Mouse (Mus musculus) stomach, embryonic 14.5 days (tissue): ENCODE results near the gene Rere. TPM values are rescaled to one million over a fixed set of nuclear protein-coding genes. Genes with fewer than 3 reads are reported as not detected.
A peak's percentile ranks its signal among the peaks of the same experiment; 100 is the strongest.
"Not testable (repeated sequence)": the region's sequence is repeated elsewhere in the genome, so short reads cannot be mapped to it uniquely, and the experiment has no call there.

Experiments used
- ATAC-seq: fragments of 200-750 bp; cut with Nextera tagmentation; 2 replicates; pipeline ENCODE4 v1.8.0; 2017; ENCODE audit warnings: low read depth, moderate TSS enrichment; ENCODE audit not compliant: insufficient number of reproducible peaks, insufficient read depth, low FRiP score
- H3K27ac ChIP-seq: fragments of 300-500 bp; sonication (generic); 2 replicates; pipeline ENCODE4 v1.5.1; 2014; ENCODE audit warnings: mild to moderate bottlenecking, low read length, moderate library complexity, mixed read lengths
- H3K27me3 ChIP-seq: fragments of 300-500 bp; sonication (generic); 2 replicates; pipeline ENCODE4 v1.6.1; 2014; ENCODE audit warnings: low read length, control low read depth, mixed read lengths; ENCODE audit not compliant: control insufficient read depth, insufficient read depth
- H3K36me3 ChIP-seq: fragments of 300-500 bp; sonication (generic); 2 replicates; pipeline ENCODE4 v1.6.1; 2014; ENCODE audit warnings: mild to moderate bottlenecking, control low read depth, low read length, moderate library complexity, mixed read lengths; ENCODE audit not compliant: control insufficient read depth, insufficient read depth
- H3K4me1 ChIP-seq: fragments of 300-500 bp; sonication (generic); 2 replicates; pipeline ENCODE4 v1.6.1; 2014; ENCODE audit warnings: low read length, control low read depth, mixed read lengths; ENCODE audit not compliant: control insufficient read depth, insufficient read depth
- H3K4me2 ChIP-seq: fragments of 300-500 bp; sonication (generic); replicated peaks from 2 replicates; pipeline ENCODE4 v1.6.1; 2014; ENCODE audit warnings: low read depth, low read length, control low read depth
- H3K4me3 ChIP-seq: fragments of 300-500 bp; sonication (generic); 2 replicates; pipeline ENCODE4 v1.5.1; 2014; ENCODE audit warnings: low read depth, low read length, control low read depth
- H3K9ac ChIP-seq: fragments of 300-500 bp; sonication (generic); replicated peaks from 2 replicates; pipeline ENCODE4 v1.6.1; 2014; ENCODE audit warnings: low read depth, mild to moderate bottlenecking, control low read depth, low read length, moderate library complexity, mixed read lengths
- H3K9me3 ChIP-seq: fragments of 300-500 bp; sonication (generic); 2 replicates; pipeline ENCODE4 v1.6.1; 2016; ENCODE audit warnings: low read depth, low read length, control low read depth; ENCODE audit not compliant: control insufficient read depth
- WGBS: fragments of 180-500 bp; shearing (Covaris S2); extraction: QIAGEN DNeasy Blood & Tissue Kit; methylation state at CpG from one replicate; pipeline ENCODE4 v1.1.7; 2014; 5-methylcytosine and 5-hydroxymethylcytosine counted together
- polyA plus RNA-seq: library from polyadenylated mRNA; unstranded; fragments of >200 nt; fragmentation: Nextera tagmentation; extraction: Ambion mirVana; gene quantifications from 2 replicates; pipeline ENCODE4 v1.2.1, GENCODE M21; 2014

The Rere gene
- polyA plus RNA-seq, 1 experiment from 2014 or later = 41.1 TPM

DNA sequence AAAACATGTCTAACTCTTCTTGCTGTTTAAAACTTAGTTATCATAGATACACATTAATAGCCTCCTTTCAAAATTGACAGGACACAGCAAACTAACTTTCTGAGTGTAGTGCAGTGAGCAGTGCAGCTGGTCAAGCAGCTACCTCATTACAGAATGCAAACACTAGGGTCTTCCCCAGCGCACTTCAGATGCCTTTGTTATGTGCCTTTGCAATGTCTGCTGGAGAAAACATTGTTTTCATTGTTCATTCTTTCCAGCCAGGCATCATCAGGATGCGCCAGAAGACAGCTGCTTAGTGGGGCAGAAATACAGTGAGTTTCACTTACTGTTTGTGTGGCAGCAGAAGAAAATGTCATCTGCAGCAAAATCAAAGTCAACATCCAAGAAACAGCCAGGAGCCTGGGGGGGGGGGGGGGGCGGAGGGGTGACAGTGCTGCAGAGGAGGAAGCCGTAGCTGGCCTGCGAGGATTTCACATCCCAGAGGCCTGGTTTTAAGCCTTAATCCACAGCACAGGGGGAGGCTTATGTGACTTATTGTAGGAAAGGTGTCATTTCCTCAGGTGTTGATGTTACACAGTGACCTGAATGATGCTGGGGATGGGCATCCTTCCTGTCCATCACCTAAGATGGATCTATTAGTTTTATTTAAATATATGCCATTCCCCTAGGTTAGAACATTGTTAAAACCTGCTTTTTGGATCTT is 259.1 kb downstream of the Rere start:
- H3K4me2 ChIP-seq = no peak overlapping the region
- no peak for ATAC-seq
- H3K4me3 ChIP-seq = no peak overlapping the region

DNA sequence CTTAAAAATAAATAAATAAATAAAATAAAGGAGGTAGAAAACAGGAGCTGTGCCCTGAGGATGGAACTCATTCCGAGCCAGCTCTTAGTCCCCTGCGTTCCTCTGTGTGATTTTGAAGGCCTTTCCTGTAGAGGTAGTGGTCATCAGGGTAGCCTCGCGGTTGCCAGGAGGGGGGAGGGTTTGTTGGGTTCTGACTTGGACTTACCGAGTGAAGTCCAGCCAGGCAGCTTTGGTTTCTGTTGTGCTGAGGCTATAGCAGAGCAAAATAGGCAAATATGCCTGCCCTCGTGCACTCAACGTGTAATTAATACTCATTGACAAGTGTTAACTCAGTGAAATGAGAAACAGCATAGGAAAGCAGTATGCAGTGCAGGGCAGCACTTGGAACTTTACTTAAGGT is 262.8 kb downstream of the Rere start:
- Histone ChIP-seq H3K36me3 (peaks cover 2% of the 10 kb centered on the region; the same call in 1 of the 2 replicates), H3K27ac (peak overlapping the region; percentile 41; the same call in 1 of the 2 replicates), H3K9me3 (no peaks in the 10 kb centered on the region), H3K9ac (no peak overlapping the region), H3K27me3 (no peaks in the 10 kb centered on the region), H3K4me1 (0 out of 2 replicates have a peak, but pooled peaks cover 9% of the 10 kb centered on the region), H3K4me2 (no peak overlapping the region), H3K4me3 (no peak overlapping the region)
- 70% methylated on average over 7 of the region's 7 CpGs for WGBS
- no peak for ATAC-seq

More for the DNA sequence above, 259.1 kb downstream of the Rere start:
- WGBS = 65% methylated on average over 5 of the region's 5 CpGs
- Histone ChIP-seq H3K27me3 (no peaks in the 10 kb centered on the region), H3K9me3 (no peaks in the 10 kb centered on the region), H3K36me3 (peaks cover 5% of the 10 kb centered on the region; the same call in 1 of the 2 replicates), H3K27ac (no peak overlapping the region), H3K9ac (no peak overlapping the region), H3K4me1 (0 out of 2 replicates have a peak, but pooled peaks cover 9% of the 10 kb centered on the region)

DNA sequence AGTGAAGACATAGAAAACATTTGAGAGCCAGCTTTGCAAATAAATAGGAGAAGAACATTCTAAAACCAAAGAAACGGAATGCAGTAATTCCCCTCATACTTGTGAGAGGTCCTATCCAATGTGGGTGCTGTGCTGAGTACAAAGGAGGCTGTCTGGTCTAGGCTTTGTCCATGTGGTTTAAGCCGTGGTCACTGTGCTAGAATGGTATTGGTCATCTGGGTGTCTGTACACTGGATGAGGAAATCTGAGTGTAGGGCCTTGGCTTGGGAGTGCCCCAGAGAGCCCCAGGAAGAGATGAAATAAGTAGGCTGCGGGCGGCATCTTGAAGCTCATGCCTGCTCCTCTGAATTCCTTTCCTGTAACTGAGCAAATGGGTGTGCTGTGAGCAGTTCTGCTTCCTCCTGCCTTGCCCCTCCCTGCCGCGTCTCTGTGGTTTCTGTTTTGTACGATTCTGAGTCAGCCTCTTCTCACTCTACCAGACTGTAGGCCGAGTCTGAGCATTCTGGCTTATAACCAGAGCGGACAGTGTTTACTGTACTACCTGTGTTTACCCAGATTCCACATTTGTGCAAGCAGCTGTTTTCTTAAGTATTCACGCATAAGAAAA is 263.3 kb downstream of the Rere start:
- WGBS = 67% methylated on average over 10 of the region's 10 CpGs
- Histone ChIP-seq H3K27me3 (no peaks in the 10 kb centered on the region), H3K9ac (no peak overlapping the region), H3K4me2 (no peak overlapping the region), H3K9me3 (no peaks in the 10 kb centered on the region), H3K27ac (peak overlapping the region; percentile 41; the same call in 1 of the 2 replicates), H3K4me1 (0 out of 2 replicates have a peak, but pooled peaks cover 8% of the 10 kb centered on the region), H3K36me3 (0 out of 2 replicates have a peak, but pooled peaks cover 2% of the 10 kb centered on the region), H3K4me3 (no peak overlapping the region)
- no peak for ATAC-seq

DNA sequence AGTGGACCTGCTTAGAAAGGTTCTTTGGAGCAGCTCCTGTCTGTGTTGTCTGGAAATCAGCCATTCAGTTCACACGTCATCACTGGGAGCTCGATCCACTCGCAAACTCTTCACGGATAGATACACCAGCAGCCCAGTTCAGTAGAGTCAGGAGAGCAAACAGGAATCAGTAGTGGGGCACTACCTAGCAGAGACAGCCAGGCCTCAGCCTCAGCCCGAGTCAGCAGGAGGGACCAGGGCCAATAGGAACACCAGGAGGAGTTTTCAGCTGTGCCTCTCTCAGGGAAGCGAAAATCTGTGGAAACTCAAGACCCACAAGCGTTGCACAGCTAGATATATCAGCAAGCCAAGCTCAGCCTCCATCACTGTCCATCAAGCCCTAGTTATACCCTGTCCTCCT is 264.3 kb downstream of the Rere start:
- H3K9ac ChIP-seq = no peak overlapping the region
- WGBS = 95% methylated on average over 7 of the region's 7 CpGs
- no peak overlapping the region for H3K27ac ChIP-seq
- H3K4me2 ChIP-seq = no peak overlapping the region
- no peaks in the 10 kb centered on the region for H3K9me3 ChIP-seq
- no peak overlapping the region for H3K4me3 ChIP-seq
- H3K36me3 ChIP-seq = 0 out of 2 replicates have a peak, but pooled peaks cover 2% of the 10 kb centered on the region
- H3K27me3 ChIP-seq = no peaks in the 10 kb centered on the region
- H3K4me1 ChIP-seq = 0 out of 2 replicates have a peak, but pooled peaks cover 6% of the 10 kb centered on the region
- ATAC-seq = no peak

DNA sequence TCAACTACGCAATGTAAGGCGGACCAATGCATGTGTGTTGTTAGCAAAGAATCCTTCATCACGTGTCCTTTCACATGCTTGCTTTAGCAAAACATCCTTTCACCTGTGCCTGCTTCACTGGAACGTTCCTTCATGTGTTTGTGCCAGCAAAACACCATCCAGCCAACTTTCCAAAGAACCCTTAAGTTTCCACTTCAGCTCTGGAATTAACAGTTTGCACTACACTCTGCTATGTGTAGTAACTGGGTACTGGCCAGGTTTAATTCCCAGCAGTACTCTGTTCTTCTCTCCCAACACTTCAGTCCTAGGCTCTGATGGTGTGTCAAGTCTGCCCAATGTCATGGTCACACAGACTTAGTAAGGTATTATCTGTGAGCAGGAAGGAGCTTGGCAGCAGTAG is 264.9 kb downstream of the Rere start:
- not testable (repeated sequence) for H3K36me3 ChIP-seq, H3K9ac ChIP-seq, H3K4me3 ChIP-seq, H3K27me3 ChIP-seq, ATAC-seq, H3K4me1 ChIP-seq, H3K4me2 ChIP-seq, H3K9me3 ChIP-seq, H3K27ac ChIP-seq
- 97% methylated on average over 4 of the region's 4 CpGs for WGBS

DNA sequence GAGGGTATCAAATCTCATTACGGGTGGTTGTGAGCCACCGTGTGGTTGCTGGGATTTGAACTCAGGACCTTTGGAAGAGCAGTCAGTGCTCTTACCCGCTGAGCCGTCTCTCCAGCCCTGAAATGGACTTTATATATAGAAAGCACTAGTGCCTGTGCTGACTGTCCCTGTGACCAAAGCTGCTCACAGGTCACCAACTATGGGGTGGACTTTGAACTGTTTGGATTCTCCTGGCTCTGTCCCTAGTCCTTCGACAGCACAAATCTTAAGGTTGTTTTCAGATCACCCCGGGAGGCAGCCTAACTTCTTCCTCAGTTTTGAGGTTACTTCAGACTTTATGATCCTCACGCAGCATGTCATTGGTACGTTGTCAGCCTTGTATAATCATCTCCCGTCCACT is 267.9 kb downstream of the Rere start:
- Histone ChIP-seq H3K27ac (no peak overlapping the region), H3K9me3 (no peaks in the 10 kb centered on the region), H3K4me2 (no peak overlapping the region), H3K4me1 (peaks cover 10% of the 10 kb centered on the region; the same call in 1 of the 2 replicates), H3K36me3 (0 out of 2 replicates have a peak, but pooled peaks cover 2% of the 10 kb centered on the region), H3K27me3 (no peaks in the 10 kb centered on the region), H3K4me3 (no peak overlapping the region), H3K9ac (no peak overlapping the region)
- WGBS = 89% methylated on average over 9 of the region's 9 CpGs
- ATAC-seq = no peak

DNA sequence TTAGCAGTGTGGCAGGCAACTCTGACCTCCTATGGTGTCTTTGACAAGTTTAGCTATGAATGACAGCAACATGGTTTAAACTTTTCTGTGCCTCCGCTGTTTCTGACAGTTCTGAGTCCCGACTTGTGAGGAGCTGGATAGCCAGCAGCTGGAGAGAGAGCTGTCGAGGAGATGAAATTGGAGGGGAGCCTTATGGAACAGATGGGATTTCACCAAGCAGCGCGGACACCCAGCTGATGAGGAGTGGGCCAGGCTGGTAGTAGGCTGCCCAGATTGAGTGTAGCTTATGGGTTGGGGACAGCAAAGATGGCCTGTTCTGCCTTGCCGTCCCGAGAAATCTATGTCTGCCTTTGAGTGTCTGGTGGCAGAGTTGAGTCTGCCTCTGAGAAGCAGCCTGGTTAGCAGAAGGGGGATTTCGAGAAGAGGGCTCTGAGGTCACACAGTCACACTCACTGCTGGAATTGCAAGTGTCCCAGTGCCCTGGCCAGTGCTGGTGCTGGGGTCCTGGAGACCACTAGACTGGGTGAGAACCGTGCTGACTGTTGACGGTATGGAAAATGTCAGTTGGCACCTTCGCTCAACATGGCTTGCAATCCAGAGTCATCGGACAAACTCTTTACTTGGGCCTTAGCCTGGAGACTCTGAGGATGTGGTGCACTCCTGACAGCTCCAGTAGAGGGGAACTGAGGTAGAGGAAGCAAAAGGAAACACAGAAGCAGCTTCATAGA is 268.7 kb downstream of the Rere start:
- whole genome bisulfite sequencing = 80% methylated on average over 12 of the region's 12 CpGs
- no peak for ATAC-seq
- no peaks in the 10 kb centered on the region for H3K27me3 ChIP-seq

DNA sequence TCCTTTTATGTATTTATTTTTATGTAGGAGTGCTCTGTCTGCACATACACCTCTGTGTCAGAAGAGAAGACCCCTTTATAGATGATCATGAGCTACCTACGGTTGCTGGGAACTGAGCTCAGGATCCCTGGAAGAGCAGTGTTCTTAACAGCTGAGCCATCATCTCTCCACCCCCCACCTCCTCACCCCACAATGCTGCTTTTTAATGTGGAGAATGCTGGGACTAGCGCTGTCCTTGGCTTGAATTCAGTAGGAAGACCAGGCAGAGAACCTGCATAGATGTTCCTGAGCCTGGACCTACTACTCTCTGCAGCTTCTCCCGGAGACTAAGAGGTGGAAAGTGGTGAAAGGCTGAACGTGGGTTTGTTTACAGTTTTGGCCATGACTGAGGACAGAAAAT is 269.9 kb downstream of the Rere start:
- H3K9me3 ChIP-seq = no peaks in the 10 kb centered on the region
- 61% methylated on average over 4 of the region's 4 CpGs for WGBS
- H3K9ac ChIP-seq = no peak overlapping the region
- H3K36me3 ChIP-seq = 0 out of 2 replicates have a peak, but pooled peaks cover 2% of the 10 kb centered on the region
- H3K4me1 ChIP-seq = peaks cover 14% of the 10 kb centered on the region
- no peak overlapping the region for H3K4me2 ChIP-seq
- no peak overlapping the region for H3K4me3 ChIP-seq
- H3K27ac ChIP-seq = no peak overlapping the region
- no peaks in the 10 kb centered on the region for H3K27me3 ChIP-seq
- no peak for ATAC-seq

More for the DNA sequence above, 268.7 kb downstream of the Rere start:
- H3K4me1 ChIP-seq = peaks cover 7% of the 10 kb centered on the region; the same call in 1 of the 2 replicates
- H3K9me3 ChIP-seq = no peaks in the 10 kb centered on the region
- H3K27ac ChIP-seq = no peak overlapping the region
- H3K9ac ChIP-seq = no peak overlapping the region
- H3K36me3 ChIP-seq = 0 out of 2 replicates have a peak, but pooled peaks cover 2% of the 10 kb centered on the region
- H3K4me2 ChIP-seq = no peak overlapping the region
- no peak overlapping the region for H3K4me3 ChIP-seq
